Mouse (Mus musculus): ENCODE results near the gene Hils1.

The Hils1 gene

DNA sequence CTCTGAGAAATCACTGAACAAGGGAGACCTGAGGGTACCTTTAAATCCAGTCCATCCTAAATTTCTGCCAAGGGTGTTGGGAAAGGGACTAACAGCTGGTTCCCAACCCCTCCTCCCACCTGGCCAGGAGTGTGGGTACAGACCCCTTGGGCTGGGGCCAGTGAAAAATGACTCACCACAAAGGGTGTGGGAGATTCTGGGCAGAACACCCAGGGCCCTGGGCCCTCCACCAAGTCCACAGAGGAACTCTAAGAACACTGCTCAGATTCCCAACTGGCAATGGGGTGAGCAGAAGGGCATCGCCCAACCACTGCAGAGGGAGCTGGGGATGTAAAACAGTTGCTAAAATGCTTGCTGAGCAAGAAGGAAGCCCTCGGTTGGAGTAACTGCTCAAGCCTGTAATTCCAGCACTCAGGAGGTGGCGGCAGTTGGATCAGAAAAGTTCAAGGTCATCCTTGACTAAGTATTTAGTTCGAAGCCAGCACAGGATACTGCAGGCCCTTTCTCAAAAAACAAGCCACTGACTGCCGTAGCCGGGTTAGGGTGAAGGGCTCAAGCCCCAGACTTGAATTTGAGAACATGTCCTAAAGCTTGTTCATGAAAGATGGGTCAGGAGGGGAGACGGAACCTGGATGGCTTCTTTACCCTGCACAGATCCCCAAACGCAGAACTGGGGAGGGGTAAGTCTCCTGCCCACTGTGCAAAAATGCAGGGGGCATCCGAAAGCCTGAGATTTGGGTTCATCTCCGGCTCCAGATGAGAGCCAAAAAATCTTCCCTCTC, 21.6 kb downstream of the Hils1 start:
- DNase-seq (ENCODE audit: low spot score in 2 of 2) = no peak

DNA sequence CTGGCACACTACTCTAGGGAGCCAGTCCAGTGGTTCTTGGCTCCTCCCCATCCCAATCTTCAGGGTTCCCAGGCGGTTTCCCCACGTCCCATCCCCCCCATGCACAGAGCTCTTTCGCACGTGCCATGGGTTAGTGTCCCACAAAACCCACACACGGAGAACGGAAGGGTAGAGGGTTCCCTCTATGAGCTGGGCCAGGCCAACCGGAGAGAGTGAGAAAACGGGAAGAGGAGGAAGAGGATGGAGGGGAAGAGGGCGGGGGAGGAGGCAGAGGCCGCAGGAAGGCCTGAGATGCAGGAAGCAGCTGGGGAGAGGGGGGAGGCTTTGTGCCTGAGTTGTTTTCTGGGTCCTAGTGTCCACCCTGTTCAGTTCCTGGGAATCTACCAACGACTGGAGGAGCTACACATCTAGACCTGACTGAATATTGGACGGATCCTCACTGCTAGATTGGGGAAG, 22.2 kb downstream of the Hils1 start:
- peak in 1 of 2 experiments; percentile 87 for DNase-seq (ENCODE audit: low spot score in 2 of 2)

DNA sequence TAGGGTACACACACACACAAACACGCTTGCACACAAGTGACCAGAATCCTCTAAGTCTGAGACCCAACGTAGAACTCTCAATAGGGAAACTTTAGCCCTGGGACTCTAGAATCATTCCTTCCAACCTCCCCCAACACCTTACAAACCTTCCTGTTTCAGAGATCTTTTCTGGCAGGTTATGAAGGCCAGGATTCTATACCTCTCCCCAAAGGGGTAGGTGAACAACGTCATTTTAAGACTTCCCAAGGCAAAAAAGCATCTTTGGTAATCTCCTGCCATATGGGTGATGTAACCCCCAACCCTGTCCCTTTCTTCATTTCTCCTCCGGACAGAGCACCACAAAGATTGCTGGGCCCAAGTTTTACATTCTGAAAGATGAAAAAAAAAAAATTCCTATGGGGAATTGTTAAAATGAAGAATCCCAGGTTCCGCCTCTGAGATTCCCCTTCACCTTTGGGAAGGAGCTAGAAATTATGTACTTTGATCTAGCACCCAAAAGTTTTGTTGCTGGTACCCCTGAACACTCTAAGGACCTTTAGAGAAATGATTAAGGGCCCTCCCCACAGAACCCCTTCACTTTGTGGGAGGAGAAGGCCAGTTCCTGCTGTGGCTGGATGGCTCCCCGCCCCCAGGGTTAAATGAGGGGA, 22.8 kb downstream of the Hils1 start:
- no peak for DNase-seq (ENCODE audit: low spot score in 2 of 2)

DNA sequence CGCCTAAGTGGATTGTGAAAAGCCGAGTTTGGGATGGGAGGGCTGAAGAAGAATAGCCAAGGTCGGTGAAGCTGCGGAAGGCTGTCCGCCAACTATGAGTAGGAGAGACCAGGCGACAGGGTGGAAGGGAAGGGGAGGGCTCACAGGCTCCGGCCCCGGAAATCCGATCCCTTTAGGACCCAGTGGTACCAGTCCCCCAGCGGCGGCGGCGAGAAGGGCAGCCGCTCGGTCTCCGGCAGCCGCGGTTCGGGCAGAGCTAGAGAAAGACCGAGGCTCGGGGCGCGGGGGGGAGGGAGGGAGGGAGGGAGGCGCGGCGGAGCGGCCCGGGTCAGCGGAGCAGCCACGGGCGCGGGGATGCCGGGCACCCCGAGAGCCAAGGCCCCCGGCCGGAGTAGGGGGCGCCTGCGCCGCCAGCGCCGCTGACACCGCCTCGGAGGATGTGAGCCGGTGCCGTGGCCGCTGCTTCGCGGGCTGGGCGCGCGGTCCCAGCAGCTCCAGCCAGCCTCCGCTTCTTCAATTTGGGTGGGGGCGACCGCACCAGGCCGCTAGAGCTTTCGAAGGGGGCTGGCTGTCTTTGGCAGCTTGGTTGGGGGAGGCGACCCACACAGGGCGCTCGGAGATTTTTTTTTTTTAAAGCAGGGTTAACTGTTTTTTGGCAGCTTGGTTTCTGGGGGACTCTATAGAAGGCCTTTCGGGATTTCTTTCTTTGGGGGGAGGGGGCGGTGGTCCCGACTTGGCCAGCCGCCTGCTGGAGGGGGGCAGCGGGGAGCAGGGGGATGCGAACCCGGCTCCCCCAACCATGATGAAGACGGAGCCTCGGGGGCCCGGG, 23.6 kb downstream of the Hils1 start, which contains the start of gene Ppp1r9b:
Gene Ppp1r9b (plus strand): TSS at position 287 of the 829 bp plus-strand sequence.
- DNase-seq (ENCODE audit: low spot score in 2 of 2) = peak in 1 of 2 experiments; percentile 92

DNA sequence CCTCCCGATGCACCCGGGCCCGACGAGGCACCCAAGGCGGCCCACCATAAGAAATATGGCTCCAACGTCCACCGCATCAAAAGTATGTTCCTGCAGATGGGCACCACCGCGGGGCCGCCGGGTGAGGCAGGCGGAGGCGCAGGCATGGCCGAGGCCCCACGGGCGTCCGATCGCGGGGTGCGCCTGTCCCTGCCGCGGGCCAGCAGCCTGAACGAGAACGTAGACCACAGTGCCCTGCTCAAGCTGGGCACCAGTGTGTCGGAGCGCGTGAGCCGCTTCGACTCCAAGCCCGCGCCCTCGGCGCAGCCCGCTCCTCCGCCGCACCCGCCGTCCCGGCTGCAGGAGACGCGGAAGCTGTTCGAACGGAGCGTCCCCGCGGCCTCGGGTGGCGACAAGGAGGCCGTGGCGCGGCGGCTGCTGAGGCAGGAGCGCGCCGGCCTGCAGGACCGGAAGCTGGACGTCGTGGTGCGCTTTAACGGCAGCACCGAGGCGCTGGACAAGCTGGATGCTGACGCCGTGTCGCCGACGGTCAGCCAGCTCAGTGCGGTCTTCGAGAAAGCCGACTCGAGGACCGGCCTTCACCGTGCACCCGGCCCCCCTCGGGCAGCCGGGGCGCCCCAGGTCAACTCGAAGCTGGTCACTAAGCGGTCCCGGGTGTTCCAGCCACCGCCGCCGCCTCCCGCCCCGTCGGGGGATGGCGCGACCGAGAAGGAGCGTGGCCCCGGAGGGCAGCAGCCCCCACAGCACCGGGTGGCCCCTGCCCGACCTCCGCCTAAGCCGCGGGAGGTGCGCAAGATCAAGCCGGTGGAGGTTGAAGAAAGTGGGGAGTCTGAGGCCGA, 24.5 kb downstream of the Hils1 start:
- DNase-seq (ENCODE audit: low spot score in 2 of 2) = no peak

DNA sequence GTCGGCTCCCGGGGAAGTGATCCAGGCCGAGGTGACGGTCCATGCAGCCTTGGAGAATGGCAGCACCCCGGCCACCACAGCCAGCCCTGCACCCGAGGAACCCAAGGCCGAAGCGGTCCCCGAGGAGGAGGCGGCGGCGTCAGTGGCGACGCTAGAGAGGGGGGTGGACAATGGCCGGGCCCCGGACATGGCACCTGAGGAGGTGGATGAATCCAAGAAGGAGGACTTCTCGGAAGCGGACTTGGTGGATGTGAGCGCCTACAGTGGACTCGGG, 25.0 kb downstream of the Hils1 start:
- no peak for DNase-seq (ENCODE audit: low spot score in 2 of 2)

DNA sequence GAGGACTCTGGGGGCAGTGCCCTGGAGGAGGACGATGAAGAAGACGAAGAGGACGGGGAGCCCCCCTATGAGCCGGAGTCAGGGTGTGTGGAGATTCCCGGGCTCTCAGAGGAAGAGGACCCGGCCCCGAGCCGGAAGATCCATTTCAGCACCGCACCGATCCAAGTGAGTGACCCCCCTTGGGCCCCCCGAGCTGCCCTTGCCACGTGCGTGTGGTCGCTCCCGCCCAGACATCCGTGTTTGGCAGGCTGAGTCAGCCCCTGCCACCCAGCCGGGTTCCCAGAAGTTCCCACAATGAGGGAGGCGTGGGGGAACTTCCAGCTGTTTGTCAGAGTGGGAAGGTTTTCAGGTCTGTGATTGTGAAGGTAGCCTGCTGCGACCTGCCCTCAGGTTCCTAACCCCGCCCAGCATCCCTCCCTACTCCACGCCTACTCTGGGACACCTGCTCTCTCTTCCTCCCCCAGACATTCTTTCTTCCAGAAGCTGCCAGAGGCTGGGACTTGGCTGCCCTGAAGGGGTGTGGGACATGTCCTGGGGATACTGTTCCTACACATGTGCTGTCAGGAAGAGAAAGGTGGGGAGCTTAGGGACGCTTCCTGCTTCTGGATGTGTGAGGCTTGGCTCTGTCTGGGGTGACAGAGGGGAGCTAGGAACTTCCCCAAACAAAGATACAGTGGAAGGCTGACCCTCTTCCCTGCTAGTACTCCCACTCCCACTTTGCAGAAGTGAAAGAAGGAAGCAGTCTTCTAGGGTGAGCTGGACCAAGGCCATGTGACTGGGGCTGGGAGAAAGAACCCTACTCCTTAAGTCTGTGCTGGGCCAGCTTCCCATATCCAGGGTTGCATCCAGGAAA, 25.6 kb downstream of the Hils1 start:
- DNase-seq (ENCODE audit: low spot score in 2 of 2) = no peak

DNA sequence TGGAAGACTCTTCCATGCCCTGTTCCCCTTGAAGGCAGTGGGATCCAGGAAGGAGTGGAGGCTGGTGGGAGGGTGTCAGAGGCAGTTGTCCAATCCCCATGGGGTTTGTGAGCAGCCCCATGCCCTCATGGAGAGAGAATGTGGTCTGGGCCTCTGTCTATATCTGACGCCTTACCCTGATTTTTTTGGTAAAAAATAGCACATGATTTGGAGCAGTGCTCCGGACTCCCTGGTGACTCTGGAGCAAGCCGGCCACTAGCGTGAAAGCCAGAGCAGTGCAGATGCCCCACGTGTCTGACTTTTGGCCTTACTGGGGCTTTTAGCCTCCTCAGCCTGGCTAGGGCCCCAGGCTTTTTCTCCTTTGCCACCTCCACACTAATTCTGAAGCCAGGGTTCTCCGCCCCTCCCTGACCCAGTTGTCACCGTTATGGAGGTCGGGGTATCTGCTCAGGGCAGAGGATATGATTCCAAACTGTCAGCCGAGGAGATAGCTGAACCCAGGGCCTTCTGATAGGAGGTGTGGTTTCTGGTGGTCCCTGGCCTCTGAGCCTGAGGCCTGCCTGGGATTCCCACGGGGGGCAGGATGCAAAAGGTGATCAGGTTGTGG, 26.9 kb downstream of the Hils1 start:
- DNase-seq (ENCODE audit: low spot score in 2 of 2) = no peak

DNA sequence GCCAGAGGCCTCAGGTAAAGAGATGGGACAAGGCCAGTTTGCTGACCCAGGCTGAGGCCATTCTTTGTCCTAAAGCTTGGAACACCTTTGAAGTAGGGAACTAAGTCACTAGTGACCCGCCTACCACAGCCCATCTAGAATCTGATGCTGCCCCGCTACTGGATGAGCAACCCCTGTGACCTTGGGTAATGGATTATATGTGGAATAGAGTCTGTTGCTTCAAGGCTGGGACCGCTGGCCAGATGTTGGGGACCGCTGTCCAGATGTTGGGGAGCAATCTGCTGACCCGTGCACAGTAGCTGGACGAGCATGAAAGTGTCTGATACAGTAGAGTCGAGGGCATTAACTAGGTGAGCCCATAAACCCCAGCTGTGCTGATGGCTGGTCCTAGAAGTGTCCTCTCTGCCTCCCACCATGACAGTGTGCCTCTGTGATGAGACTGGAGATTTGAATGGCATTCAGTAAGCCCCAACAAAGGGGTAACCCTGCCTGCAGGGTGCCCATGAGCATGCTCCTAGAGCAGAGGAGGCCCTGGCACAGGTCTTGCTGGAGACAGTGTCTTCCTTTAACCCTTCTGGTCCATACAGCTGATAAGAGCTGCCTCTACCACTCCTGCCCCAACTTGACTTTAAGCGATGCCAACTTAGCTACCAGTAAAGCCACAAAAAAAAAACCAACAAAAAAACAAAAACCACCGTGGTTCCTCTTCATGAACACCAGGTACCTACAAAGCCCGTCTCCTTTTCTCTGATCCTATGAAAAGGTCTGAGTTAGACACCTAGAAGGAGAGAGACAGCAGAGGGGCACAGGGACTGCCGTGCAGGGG, 27.8 kb downstream of the Hils1 start:
- DNase-seq (ENCODE audit: low spot score in 2 of 2) = no peak

DNA sequence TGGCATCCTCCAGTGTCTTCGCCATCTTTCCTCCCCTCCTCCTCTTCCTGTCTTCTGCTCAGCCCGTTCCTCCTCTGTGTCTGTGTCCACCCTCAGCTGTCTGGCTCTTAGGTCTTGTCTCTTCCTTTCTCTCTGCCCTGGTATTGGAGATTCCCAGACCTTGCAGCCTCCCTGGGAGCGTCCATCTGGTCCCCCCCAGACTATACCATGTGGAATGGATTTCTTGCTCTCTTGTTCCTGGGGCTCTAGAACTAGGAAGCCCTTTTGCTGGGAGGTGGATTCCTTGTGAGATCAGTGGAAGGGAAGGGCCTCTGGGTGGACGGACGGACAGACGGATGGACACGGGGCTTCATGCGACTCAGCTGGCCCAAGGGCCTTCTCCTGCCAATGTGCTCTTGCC, 28.7 kb downstream of the Hils1 start:
- no peak for DNase-seq (ENCODE audit: low spot score in 2 of 2)

DNA sequence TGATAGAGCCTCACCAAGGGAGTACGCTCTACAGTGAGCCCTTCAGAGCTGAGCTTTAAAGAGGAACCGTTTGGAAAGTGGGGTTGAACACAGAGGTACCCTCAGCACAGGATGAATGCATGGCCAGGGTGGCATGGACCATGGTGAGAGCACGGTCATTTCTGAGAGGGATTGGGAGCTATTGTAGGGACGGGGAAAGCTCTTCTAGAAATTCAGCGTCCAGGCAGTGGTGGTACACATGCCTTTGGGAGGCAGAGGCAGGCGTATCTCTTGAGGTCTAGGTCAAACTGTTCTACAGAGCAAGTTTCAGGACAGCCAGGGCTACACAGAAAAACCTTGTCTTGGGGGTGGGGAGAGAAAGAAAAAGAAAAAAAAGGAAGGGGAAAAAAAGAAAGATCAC, 29.6 kb downstream of the Hils1 start:
- no peak for DNase-seq (ENCODE audit: low spot score in 2 of 2)

DNA sequence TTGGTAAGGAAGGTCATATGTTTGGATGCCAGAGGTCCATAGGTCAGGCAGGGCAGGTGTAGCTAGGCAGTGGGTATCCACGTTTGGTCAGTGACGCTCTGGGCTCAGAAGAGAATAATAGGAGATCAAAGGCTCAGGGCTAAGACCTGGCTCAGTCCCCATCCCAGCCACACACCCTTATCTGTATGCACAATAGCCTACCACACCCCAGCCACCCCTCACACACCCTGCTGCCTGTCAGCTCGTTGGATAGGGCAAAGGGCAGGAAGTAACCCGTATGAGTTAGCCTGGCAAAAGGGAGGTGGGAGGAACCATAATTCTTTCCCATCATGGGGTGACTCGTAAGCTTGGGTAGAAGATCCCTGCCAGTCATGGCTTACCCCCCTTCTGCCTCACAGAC, 30.2 kb downstream of the Hils1 start:
- no peak for DNase-seq (ENCODE audit: low spot score in 2 of 2)

DNA sequence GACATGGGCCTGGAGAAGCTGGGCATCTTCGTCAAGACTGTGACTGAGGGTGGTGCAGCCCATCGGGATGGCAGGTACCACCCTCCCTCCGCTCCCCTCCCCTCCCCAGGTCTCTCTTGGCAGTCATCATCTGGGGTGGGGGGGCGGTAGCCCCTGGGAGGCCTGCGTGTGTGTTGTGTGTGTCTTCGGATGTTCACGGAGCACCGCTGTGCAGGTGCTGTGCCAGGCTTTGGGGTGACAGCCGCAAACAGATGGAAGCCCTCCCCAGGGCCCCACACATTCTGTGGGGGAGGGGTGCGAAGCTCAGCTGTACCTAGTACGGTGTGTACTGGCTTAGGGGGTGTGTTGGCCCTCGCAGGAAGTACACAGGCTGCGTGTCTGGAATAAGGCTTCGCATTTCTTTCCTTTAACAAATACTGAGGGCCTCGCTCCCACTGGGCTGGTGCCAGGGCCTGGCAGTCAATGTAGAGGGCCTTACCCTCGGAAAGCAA, 30.7 kb downstream of the Hils1 start:
- peak in 1 of 2 experiments; percentile 66 for DNase-seq (ENCODE audit: low spot score in 2 of 2)

DNA sequence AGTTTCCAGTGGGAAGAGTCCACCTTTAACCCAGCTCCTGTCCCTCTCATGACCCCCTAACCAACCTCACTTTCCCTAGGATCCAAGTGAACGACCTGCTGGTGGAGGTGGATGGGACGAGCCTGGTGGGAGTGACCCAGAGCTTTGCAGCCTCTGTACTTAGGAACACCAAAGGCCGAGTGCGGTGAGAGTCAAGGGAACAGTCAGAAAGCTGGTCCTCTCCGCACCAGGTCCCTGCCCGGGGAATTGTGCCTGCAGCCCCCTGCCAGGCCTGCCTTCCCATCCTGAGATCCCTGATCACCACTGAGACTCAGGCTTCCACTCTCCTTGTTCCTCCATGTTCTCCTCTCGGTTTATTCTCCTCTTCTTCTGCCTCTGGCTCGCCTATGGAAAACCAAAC, 32.7 kb downstream of the Hils1 start:
- DNase-seq (ENCODE audit: low spot score in 2 of 2) = no peak

DNA sequence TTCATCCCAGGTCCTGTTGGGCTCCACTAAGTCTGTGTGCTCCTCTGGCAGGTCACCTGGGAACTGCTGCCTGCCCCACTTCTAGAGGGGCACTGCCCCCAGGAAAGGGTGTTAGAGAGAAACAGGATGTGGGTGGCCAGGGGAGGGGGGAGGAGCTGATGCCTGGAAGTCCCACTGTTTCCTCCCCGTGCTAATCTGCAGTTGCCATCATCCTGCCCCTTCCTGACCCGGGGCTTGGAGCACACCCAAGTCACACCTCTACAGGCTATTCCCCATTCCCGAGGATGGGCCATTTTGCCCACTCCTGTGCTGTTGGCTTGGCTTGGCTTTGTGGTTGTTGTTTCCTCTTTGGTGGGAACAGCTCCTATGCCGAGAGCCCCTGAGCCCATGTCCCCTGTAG, 33.2 kb downstream of the Hils1 start:
- DNase-seq (ENCODE audit: low spot score in 2 of 2) = no peak

DNA sequence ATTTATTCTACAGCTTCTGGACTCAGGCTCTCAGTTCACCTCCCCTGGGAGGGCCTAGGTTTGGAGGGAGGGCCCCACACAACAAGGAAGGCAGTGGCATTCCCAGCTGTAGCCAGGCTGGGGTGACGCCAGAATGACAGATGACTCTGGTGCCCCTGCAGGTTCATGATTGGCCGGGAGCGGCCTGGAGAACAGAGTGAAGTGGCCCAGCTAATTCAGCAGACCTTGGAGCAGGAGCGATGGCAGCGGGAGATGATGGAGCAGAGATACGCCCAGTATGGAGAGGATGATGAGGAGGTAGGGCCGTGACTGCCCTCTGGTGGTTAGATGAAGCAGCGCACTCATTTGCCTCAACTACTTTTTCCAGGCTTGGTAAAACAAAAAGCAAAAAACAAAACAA, 33.7 kb downstream of the Hils1 start:
- DNase-seq (ENCODE audit: low spot score in 2 of 2) = peak in 1 of 2 experiments; percentile 79

DNA sequence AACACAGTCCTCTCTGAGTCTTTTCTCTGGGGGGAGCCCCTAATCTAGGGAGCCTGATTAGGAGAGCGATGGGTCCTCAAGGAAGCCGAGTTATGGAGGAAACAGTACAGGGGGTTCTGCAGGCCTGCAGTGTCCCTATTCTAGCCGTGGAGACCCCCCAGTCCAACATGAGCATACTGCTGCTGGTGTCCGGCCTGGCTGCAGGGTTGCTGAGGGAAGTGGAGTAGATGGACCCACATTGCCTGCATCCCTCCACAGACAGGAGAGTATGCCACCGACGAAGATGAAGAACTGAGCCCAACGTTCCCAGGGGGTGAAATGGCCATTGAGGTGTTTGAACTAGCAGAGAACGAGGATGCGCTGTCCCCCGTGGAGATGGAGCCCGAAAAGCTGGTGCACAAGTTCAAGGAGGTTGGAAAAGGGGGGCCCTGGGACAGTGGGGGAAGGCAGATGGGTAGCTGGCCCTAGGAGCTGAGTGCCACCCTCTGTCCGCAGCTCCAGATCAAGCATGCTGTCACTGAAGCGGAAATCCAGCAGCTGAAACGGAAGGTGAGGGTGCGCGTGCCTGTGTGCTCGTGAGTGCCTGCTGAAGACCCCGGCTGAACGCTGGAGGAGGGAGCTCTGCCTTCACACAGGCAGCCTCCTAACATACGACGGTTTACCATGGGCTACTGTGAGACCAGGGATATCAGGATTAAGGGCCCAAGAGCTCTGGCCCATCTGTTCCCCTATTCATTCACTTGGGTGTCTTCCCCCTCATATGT, 34.4 kb downstream of the Hils1 start:
- no peak for DNase-seq (ENCODE audit: low spot score in 2 of 2)

DNA sequence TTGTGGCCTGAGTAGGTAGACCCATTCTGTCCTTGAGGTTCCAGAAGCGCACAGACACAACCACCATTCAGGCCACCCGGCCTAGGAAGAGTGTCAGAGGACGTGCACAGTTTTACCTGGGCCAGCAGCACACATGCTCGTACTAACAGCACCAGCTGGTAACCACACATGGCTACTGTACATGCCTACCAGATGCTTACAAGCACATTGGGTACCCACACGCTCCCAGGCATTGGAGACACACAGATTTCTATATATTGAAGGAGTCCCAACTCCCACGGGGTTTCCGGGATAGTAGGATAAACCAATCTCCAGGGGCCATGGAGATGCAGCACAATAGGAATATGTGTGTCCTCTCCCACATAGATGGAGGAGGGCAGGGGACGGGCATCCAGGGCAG, 35.3 kb downstream of the Hils1 start:
- peak in 1 of 2 experiments; percentile 61 for DNase-seq (ENCODE audit: low spot score in 2 of 2)
